Mouse (Mus musculus) spleen, postnatal 14 days (tissue): ENCODE measurements around the gene Supt20.
"Not testable (repeated sequence)": the region's sequence is repeated elsewhere in the genome, so short reads cannot be mapped to it uniquely, and the experiment has no call there.

Experiments used
- DNase-seq, 2 experiments: peaks; one replicate each; pipeline ENCODE4 v3.0.0; 2021 to 2022; ENCODE audit warnings: low spot score in 2 of 2

Supt20 gene

DNA sequence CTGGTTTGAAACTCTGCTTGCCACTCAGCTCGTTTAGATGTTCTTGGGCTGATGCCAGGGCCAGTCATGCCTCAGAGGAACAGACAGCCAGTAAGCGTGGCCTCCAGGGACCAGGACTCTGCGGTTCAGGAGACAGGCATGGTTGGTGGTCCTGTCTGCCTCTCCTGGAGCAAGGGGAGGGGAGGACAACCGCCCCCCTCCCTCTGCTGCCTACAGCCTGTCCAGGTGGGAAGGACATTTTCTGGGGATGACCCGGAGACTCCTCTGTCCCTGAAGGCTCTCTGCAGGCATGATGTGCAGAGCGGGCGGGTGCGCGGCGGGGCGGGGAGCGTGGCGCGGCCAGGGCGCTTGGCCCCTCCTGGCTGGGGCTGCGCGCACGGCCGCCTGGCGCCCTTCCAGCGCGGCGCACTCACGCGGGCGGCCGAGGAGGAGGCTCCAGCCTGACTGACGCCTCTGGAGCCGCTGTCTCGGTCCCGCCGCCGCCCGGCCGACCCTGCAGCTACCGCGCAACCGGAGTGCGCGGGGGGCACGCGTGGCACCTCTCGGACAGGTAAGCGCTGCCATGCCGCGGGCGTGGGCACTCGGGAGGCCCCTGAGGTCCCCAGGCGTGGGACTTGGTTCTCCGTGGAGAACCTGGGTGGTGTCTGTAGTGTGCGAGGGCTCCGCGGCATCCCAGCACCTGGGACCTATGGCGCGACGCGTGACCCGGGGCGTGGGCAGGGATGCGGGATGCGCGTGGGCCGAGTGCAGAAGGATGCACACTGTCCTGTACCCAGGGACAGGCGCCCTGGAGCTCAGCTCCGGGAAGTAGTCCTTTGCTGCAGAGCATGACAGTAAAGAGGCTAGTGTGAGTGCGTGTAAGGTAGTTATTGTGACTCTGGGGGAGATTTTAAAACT is 62.8 kb downstream of the Supt20 start, which contains the start of gene Smad9:
Gene Smad9 (plus strand): TSS at position 438 of the 897 bp plus-strand sequence.
- DNase-seq, result no peak

DNA sequence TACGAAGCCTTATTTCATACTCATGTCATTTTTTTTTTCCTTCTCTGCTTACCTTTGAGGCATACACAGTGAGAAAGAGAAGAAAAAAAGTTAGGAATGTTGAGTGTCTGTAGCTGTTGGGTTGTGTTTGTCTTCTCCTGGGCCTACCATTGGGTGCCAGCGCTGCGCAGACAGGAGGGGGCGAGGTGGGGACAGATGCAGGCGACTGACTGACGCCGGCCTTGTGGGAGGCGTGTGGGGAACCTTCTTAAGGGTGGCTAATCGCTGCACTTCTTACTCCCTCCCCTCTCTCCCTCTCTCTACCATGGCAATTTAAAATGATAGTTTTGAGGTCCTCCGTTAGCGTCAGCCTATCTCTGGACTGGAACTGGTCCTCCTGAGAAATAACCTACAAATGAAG is 63.5 kb downstream of the Supt20 start:
- no peak for DNase-seq

GRCm38 (mm10) chr3:54757446-54757845 is 64.8 kb downstream of the Supt20 start:
- DNase-seq, result no peak

DNA sequence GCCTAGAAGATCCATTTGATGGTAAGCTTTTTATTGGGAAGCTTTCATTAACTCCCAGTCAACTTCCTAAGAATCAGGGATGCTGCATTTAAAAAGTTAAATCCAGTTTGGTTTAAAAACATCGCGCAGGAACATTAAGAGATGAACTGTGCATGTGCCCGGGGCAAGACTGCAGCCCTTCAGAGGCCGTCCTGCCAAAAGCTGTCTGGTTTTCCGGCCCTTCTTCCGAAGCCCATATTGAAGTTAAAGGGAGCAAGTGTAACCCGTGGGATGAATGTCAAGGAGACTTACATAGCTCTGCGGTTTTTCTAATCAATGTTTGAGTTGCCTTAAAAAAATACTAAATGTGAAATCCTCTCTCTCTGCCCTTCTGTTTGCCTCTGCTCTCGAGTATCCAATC is 66.6 kb downstream of the Supt20 start:
- no peak for DNase-seq

GRCm38 (mm10) chr3:54760321-54761115 is 67.9 kb downstream of the Supt20 start:
- no peak for DNase-seq

DNA sequence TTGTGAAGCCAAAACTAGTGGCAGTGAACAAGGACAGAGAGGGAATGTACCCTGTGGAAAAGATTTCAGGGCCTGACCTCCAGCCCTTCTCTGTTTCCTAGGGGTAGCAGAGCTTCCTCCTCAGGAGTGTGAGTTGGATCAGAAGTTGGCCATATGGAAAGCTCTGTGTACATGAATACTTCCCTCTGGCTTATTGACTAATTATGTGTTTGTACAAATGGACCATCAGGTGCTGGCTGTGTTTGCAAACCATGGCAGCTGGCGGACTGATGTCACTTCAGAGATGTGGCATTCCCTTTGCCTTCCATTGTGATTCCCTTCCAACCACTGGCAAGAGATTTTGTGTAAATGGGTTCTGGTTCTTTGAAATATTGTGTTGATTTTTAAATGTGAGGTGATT is 68.7 kb downstream of the Supt20 start:
- DNase-seq, result no peak

DNA sequence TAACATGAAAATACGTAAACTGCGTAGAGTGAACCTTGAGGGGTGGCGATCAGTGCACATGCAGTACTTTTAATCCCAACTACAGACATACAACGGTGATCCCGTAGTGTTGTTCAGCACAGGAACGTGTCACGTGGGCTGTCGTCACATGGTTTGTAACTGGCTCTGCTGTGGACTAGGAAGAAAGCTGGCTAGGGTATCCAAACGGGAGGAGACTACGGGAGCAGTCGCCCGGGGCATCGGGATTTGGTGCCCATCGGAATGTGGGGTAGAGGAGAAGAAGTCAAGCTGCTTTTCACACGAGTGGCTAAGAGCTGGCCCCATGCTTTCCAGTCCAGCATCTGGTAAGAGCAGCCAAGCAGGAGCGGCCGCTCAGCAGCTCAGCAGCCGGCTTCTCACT is 71.8 kb downstream of the Supt20 start:
- no peak for DNase-seq

- DNase-seq, result not testable (repeated sequence)
These were observed 72.9 kb downstream of the Supt20 start for GRCm38 (mm10) chr3:54765521-54765920.

- no peak for DNase-seq
These were observed 73.4 kb downstream of the Supt20 start for GRCm38 (mm10) chr3:54766034-54766433.

DNA sequence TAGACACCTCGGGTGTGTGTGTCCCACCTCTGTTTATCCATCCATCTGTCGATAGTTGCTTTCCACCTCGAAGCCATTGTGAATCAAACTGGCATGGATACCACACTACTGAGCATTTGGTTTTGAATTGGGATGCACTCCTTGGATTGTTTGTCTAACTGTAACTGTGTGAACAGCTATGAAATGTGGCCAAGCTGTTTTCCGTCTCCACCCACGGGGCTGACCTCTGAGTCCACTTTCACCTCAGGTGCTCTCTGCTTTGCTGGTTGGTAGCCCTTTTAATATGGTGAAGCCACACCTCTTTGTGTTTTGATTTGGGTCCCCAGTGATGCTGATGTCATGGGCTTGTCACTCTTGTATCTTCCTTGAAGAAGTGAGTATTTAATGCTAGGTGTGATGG is 74.2 kb downstream of the Supt20 start:
- no peak for DNase-seq

GRCm38 (mm10) chr3:54768592-54768991 is 76.0 kb downstream of the Supt20 start:
- no peak for DNase-seq

- DNase-seq, result no peak
These were observed 77.0 kb downstream of the Supt20 start for GRCm38 (mm10) chr3:54769349-54770275.

DNA sequence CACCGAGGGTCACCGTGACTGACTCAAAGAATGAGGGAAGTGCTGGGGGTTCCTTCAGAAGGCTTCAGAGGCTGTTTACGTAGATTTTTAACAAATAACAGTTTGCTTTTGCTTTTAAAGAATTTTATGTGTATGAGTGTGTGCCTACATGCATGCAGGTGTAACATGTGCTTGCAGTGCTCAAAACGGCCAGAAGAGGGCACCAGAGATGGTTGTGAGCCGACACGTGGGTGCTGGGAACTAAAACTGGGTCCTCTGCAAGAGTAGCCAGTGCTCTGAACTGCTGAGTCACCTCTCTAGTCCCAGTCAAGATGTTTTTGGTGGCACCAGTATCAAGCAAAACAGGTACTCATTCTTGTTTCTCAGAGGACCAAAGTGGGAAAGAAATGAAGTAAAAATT is 81.0 kb downstream of the Supt20 start:
- no peak for DNase-seq

- DNase-seq, result no peak
These were observed 83.5 kb downstream of the Supt20 start for GRCm38 (mm10) chr3:54775989-54776631.
